Mouse (Mus musculus) erythroblast, embryonic 14.5 days (primary cell): ENCODE measurements around the gene Smtn. TPM values are rescaled to one million over a fixed set of nuclear protein-coding genes. Genes with fewer than 3 reads are reported as not detected.

ENCODE experiments used
- H3K27me3 ChIP-seq: 2 replicates; pipeline ENCODE4 v1.6.1; 2012; ENCODE audit warnings: inconsistent platforms; ENCODE audit not compliant: control insufficient read depth
- H3K36me3 ChIP-seq: 2 replicates; pipeline ENCODE4 v1.6.1; 2012; ENCODE audit warnings: mild to moderate bottlenecking, inconsistent platforms; ENCODE audit not compliant: control insufficient read depth
- H3K4me1 ChIP-seq: 2 replicates; pipeline ENCODE4 v1.6.1; 2012; ENCODE audit warnings: inconsistent platforms; ENCODE audit not compliant: control insufficient read depth
- H3K4me3 ChIP-seq: replicated peaks from 2 replicates; pipeline ENCODE3; 2012; ENCODE audit warnings: moderate library complexity, mild to moderate bottlenecking, inconsistent platforms
- H3K9me3 ChIP-seq: 2 replicates; pipeline ENCODE4 v1.6.1; 2012; ENCODE audit warnings: low read length, inconsistent platforms, mixed read lengths; ENCODE audit not compliant: control insufficient read depth
- GATA1 ChIP-seq: IDR thresholded peaks from 2 replicates; pipeline ENCODE4 v1.6.1; 2012; ENCODE audit warnings: low read length, inconsistent platforms, mixed read lengths
- TAL1 ChIP-seq: IDR thresholded peaks from 3 replicates; pipeline ENCODE4 v1.6.1; 2012; ENCODE audit warnings: low read length, inconsistent platforms, mixed read lengths
- polyA plus RNA-seq: library from polyadenylated mRNA; stranded (reverse); fragments of >175 nt; gene quantifications from 2 replicates; pipeline ENCODE4 v1.2.3, GENCODE M21; 2012

Smtn gene
- polyA plus RNA-seq = 0.65 and 0.67 TPM in 2 replicates

DNA sequence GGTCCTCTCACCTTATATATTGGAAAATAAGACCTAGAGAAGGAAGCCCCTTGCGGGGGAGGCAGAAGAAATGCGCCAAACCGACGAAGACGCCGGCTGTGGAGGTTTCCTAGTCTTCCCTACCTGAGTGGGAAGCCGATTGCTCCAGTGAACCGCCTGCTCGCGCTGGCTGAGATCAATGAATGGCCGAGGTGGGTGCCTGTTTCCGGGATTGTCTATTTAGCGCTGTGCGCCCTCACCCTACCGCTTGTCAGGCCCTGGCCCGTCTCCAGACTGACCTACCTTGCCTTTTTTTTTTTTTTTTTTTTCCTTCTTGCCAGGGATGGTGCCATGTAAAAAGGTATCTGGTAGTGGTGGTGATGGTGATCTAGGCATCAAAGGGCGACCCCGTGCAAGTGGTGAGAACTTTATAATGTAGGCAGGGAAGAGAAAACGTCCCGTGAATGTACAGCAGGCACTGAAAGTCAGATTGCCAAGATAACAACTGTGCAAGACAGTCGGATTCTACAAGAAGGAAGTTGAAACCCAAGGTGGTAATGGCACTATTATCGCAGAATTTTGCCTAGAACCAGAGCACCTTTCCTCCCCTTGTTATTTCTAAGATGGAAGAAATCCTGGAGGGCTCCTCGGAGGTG, at the start of gene Smtn:
Gene Smtn, minus strand, starts transcription at position 162 of the 635 bp plus-strand sequence.
- H3K4me3 ChIP-seq = peak within 1 kb of the TSS; percentile 66
- H3K9me3 ChIP-seq = peaks cover 7% of the 10 kb centered on the region; the same call in 1 of the 2 replicates
- H3K27me3 ChIP-seq = no peaks in the 10 kb centered on the region; the same call in 1 of the 2 replicates
- no peaks in the 10 kb centered on the region for H3K36me3 ChIP-seq
- H3K4me1 ChIP-seq = peaks cover 30% of the 10 kb centered on the region
- TF ChIP-seq TAL1 (no peak), GATA1 (no peak)

GRCm38 (mm10) chr11:3588036-3588672, 47.7 kb upstream of the Smtn start:
- Histone ChIP-seq H3K9me3 (no peaks in the 10 kb centered on the region), H3K27me3 (no peaks in the 10 kb centered on the region), H3K4me1 (no peaks in the 10 kb centered on the region), H3K4me3 (no peak overlapping the region), H3K36me3 (no peaks in the 10 kb centered on the region)
- TF ChIP-seq GATA1 = no peak
- TF ChIP-seq TAL1 = no peak

GRCm38 (mm10) chr11:3587350-3587749, 46.9 kb upstream of the Smtn start:
- no peaks in the 10 kb centered on the region for H3K4me1 ChIP-seq

DNA sequence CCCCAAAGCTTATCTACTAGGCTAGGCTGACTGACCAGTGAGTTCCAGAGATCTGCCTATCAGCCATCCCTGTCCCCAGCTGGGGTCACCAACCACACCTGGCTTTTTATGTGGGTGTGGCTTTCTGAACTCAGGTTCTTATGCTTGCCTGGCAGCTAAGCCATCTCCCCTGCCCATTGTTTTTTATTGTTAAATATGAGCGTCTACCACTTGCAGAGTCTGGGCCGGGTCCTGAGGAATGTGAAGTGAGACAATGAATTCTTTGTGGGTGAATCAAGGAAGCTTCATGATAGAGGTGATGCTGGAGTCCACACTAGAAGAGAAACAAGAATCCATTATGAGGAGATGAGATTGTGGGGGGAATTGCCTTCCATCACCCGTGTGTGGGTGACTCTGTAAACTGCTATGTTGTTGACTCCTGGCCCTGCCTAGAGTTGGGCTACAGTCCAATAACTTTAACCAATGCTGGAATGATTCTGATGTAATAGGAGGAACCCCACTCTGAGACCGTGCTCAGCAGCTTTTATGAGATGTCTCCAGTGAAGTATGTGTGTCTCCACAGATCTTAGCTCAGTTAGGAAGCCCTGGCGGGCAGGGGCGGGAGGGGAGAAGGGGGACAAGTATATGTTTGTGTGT, 45.7 kb upstream of the Smtn start:
- TF ChIP-seq GATA1 (no peak), TAL1 (no peak)
- H3K27me3 ChIP-seq = no peaks in the 10 kb centered on the region
- H3K4me1 ChIP-seq = no peaks in the 10 kb centered on the region
- no peak overlapping the region for H3K4me3 ChIP-seq
- no peaks in the 10 kb centered on the region for H3K9me3 ChIP-seq
- no peaks in the 10 kb centered on the region for H3K36me3 ChIP-seq

More at GRCm38 (mm10) chr11:3587350-3587749, 46.9 kb upstream of the Smtn start:
- H3K36me3 ChIP-seq = no peaks in the 10 kb centered on the region
- no peaks in the 10 kb centered on the region for H3K9me3 ChIP-seq
- TF ChIP-seq TAL1 (no peak), GATA1 (no peak)
- H3K4me3 ChIP-seq = no peak overlapping the region
- H3K27me3 ChIP-seq = no peaks in the 10 kb centered on the region

DNA sequence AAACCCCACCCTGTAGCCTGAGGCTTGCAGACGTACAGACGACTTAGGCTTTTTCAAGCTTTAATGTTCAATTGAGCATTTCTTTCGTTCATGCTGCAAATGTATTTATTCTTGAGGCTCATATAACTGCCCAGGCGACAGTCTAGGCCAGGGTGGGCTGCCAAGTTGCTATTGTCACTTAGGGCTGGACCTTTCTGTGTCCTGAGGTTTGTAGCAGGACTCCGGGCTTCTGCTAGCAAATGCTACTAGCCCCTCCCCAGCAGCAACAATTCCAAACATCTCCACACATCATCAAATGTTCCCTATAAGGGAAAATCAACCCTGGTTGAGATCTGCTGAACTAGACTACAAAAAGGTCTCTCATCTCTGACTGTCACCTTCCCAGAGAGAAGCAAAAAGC, 42.7 kb upstream of the Smtn start:
- no peaks in the 10 kb centered on the region for H3K27me3 ChIP-seq
- H3K4me1 ChIP-seq = no peaks in the 10 kb centered on the region
- TF ChIP-seq GATA1 = no peak
- TF ChIP-seq TAL1 = no peak
- no peak overlapping the region for H3K4me3 ChIP-seq
- H3K9me3 ChIP-seq = no peaks in the 10 kb centered on the region
- no peaks in the 10 kb centered on the region for H3K36me3 ChIP-seq

DNA sequence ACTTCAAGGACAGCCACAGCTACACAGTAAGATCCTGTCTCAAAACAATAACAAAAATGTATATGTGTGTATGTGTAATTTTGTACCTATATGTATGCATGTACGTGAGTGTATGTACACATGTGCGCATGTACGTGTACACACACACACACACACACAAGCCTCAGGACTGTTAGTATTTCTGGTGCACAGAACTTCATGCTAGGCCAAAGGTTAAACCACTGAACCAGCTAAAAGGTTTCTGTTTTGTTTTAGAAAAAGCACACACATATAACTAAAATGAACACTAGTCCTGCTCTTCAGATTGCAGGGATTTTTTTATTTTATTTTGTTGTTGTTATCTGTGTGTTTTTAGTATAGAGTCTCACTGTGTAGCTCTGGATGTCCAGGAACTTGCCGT, 41.5 kb upstream of the Smtn start:
- no peaks in the 10 kb centered on the region for H3K36me3 ChIP-seq
- H3K4me3 ChIP-seq = no peak overlapping the region
- H3K9me3 ChIP-seq = no peaks in the 10 kb centered on the region
- no peaks in the 10 kb centered on the region for H3K4me1 ChIP-seq
- no peaks in the 10 kb centered on the region for H3K27me3 ChIP-seq
- TF ChIP-seq TAL1 (no peak), GATA1 (no peak)

- H3K36me3 ChIP-seq = no peaks in the 10 kb centered on the region
Observed at GRCm38 (mm10) chr11:3580306-3581084, 40.1 kb upstream of the Smtn start.

GRCm38 (mm10) chr11:3578050-3578725, 37.8 kb upstream of the Smtn start:
- no peaks in the 10 kb centered on the region for H3K4me1 ChIP-seq
- TF ChIP-seq TAL1 (no peak), GATA1 (no peak)
- no peak overlapping the region for H3K4me3 ChIP-seq
- H3K27me3 ChIP-seq = no peaks in the 10 kb centered on the region
- H3K9me3 ChIP-seq = no peaks in the 10 kb centered on the region
- H3K36me3 ChIP-seq = no peaks in the 10 kb centered on the region

More at GRCm38 (mm10) chr11:3580306-3581084, 40.1 kb upstream of the Smtn start:
- TF ChIP-seq GATA1 (no peak), TAL1 (no peak)
- H3K9me3 ChIP-seq = no peaks in the 10 kb centered on the region
- H3K4me3 ChIP-seq = no peak overlapping the region
- no peaks in the 10 kb centered on the region for H3K4me1 ChIP-seq
- no peaks in the 10 kb centered on the region for H3K27me3 ChIP-seq
